Mouse (Mus musculus): ENCODE measurements around the gene Enpp7. TPM values are rescaled to one million over a fixed set of nuclear protein-coding genes. Genes with fewer than 3 reads are reported as not detected.
A peak's percentile ranks its signal among the peaks of the same experiment; 100 is the strongest.

Enpp7 gene
- polyA plus RNA-seq, 2 experiments: not detected

GRCm38 (mm10) chr11:119033874-119034558 lies 46.0 kb downstream of the Enpp7 start:
- no peak overlapping the region for H3K27ac ChIP-seq
- WGBS (ENCODE audit: insufficient replicate concordance): 2% methylated on average over 26 of the region's 26 CpGs
- no peak overlapping the region for H3K9ac ChIP-seq (replicated peaks)
- no peak for TF ChIP-seq EP300 (IDR thresholded peaks at IDR 0.05; ENCODE audit: low read depth)
- TF ChIP-seq CTCF (IDR thresholded peaks at IDR 0.05; ENCODE audit: low read depth): peak; percentile 87
- peak; percentile 31; the same call in 1 of the 2 replicates for ATAC-seq (ENCODE audit: insufficient read depth)
- 0 out of 4 replicates have a peak, but pooled peaks cover 0 to 2% of the 10 kb centered on the region in 2 experiments for H3K4me1 ChIP-seq (replicated peaks; ENCODE audit: control insufficient read depth in 2 of 2, insufficient read depth in 2 of 2, low read length in 1 of 2)
- no peak for DNase-seq (ENCODE audit: low read depth in 3 of 3, low spot score in 3 of 3)
- H3K9me3 ChIP-seq (ENCODE audit: control insufficient read depth, low read length): no peaks in the 10 kb centered on the region
- H3K4me2 ChIP-seq (ENCODE audit: low read depth): no peak overlapping the region
- H3K4me3 ChIP-seq (ENCODE audit: insufficient read depth in 1 of 2, low read depth in 2 of 2, low read length in 2 of 2): no peak overlapping the region
- peaks cover 3% of the 10 kb centered on the region; the same call in 1 of the 2 replicates for H3K36me3 ChIP-seq (replicated peaks; ENCODE audit: control insufficient read depth, insufficient read depth, low read depth)
- H3K27me3 ChIP-seq (ENCODE audit: control insufficient read depth, insufficient read depth, low read length): peaks cover 56% of the 10 kb centered on the region

DNA sequence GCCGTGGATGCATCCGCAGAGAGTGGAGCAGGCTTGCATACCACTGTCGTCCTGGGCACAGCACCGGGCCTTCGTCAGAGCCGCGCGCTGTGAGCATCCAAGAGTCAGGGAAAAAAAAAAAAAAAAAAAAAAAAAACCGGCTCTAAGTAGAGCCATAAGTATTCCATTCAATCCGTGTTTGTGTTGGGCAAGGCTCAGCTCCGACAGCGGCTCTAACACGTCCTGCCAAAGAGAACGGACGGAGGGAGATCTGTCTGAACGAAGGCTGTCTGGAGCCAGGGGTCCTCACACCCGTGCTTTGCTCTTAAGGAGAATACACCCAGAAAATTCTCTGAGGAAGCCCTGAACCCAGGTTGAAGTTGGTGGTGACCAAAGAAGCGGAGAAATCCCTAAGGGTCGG lies 46.6 kb downstream of the Enpp7 start:
- Histone ChIP-seq H3K4me3 (ENCODE audit: insufficient read depth in 1 of 2, low read depth in 2 of 2, low read length in 2 of 2) (no peak overlapping the region), H3K9ac (replicated peaks) (no peak overlapping the region), H3K4me2 (ENCODE audit: low read depth) (no peak overlapping the region), H3K36me3 (replicated peaks; ENCODE audit: control insufficient read depth, insufficient read depth, low read depth) (peaks cover 3% of the 10 kb centered on the region; the same call in 1 of the 2 replicates), H3K27me3 (ENCODE audit: control insufficient read depth, insufficient read depth, low read length) (peaks cover 61% of the 10 kb centered on the region), H3K9me3 (ENCODE audit: control insufficient read depth, low read length) (no peaks in the 10 kb centered on the region), H3K27ac (no peak overlapping the region), H3K4me1 (replicated peaks; ENCODE audit: control insufficient read depth in 2 of 2, insufficient read depth in 2 of 2, low read length in 1 of 2) (peaks cover 0 to 2% of the 10 kb centered on the region in 2 experiments; a peak in 2 of 4 replicates)
- TF ChIP-seq CTCF (IDR thresholded peaks at IDR 0.05; ENCODE audit: low read depth) (no peak), EP300 (IDR thresholded peaks at IDR 0.05; ENCODE audit: low read depth) (no peak)
- 6% methylated on average over 19 of the region's 19 CpGs for WGBS (ENCODE audit: insufficient replicate concordance)
- DNase-seq (ENCODE audit: low read depth in 3 of 3, low spot score in 3 of 3) (no peak), ATAC-seq (ENCODE audit: insufficient read depth) (no peak)

GRCm38 (mm10) chr11:119035094-119035685 lies 47.2 kb downstream of the Enpp7 start:
- no peaks in the 10 kb centered on the region for H3K9me3 ChIP-seq (ENCODE audit: control insufficient read depth, low read length)
- H3K4me1 ChIP-seq (replicated peaks; ENCODE audit: control insufficient read depth in 2 of 2, insufficient read depth in 2 of 2, low read length in 1 of 2): peaks cover 0 to 8% of the 10 kb centered on the region in 2 experiments; a peak in 2 of 4 replicates
- H3K4me2 ChIP-seq (ENCODE audit: low read depth): no peak overlapping the region
- 2% methylated on average over 21 of the region's 21 CpGs for WGBS (ENCODE audit: insufficient replicate concordance)
- peaks cover 3% of the 10 kb centered on the region; the same call in 1 of the 2 replicates for H3K36me3 ChIP-seq (replicated peaks; ENCODE audit: control insufficient read depth, insufficient read depth, low read depth)
- no peak overlapping the region for H3K9ac ChIP-seq (replicated peaks)
- no peak overlapping the region for H3K4me3 ChIP-seq (ENCODE audit: insufficient read depth in 1 of 2, low read depth in 2 of 2, low read length in 2 of 2)
- no peak overlapping the region for H3K27ac ChIP-seq
- ATAC-seq (ENCODE audit: insufficient read depth) (no peak), DNase-seq (ENCODE audit: low read depth in 3 of 3, low spot score in 3 of 3) (no peak)
- peaks cover 64% of the 10 kb centered on the region for H3K27me3 ChIP-seq (ENCODE audit: control insufficient read depth, insufficient read depth, low read length)
- TF ChIP-seq EP300 (IDR thresholded peaks at IDR 0.05; ENCODE audit: low read depth): no peak
- no peak for TF ChIP-seq CTCF (IDR thresholded peaks at IDR 0.05; ENCODE audit: low read depth)

DNA sequence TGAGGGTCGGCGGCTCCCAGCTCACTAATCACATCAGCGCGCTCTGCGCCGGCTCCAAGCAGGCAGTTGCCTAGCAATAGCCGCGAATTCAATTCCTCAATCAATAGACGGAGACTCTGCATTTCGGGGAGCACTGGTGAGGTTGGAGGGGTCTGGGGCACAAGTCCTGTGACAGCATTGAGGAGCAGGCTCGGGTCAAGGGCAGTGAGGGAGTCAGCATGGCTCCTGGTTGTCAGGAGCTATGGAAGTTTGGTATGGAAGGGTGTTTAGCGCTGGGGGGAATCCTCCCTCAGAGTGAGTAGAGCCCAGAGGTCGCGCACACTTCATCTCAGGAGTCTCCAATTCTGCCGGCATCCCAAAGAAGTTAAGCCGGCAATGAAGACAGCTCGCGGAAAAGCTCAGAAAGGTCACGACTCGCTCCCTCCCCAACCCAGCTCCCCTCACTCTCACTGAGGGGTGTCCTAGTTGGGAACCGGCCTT lies 47.7 kb downstream of the Enpp7 start:
- no peaks in the 10 kb centered on the region for H3K9me3 ChIP-seq (ENCODE audit: control insufficient read depth, low read length)
- peaks cover 69% of the 10 kb centered on the region for H3K27me3 ChIP-seq (ENCODE audit: control insufficient read depth, insufficient read depth, low read length)
- 2% methylated on average over 21 of the region's 21 CpGs for WGBS (ENCODE audit: insufficient replicate concordance)

GRCm38 (mm10) chr11:119036447-119036846 lies 48.5 kb downstream of the Enpp7 start:
- 2% methylated on average over 15 of the region's 15 CpGs for WGBS (ENCODE audit: insufficient replicate concordance)
- DNase-seq (ENCODE audit: low read depth in 3 of 3, low spot score in 3 of 3): no peak
- no peak overlapping the region for H3K4me3 ChIP-seq (ENCODE audit: insufficient read depth in 1 of 2, low read depth in 2 of 2, low read length in 2 of 2)

More for the DNA sequence above, 47.7 kb downstream of the Enpp7 start:
- Histone ChIP-seq H3K36me3 (replicated peaks; ENCODE audit: control insufficient read depth, insufficient read depth, low read depth) (peaks cover 3% of the 10 kb centered on the region; the same call in 1 of the 2 replicates), H3K27ac (no peak overlapping the region), H3K4me1 (replicated peaks; ENCODE audit: control insufficient read depth in 2 of 2, insufficient read depth in 2 of 2, low read length in 1 of 2) (peaks cover 0 to 8% of the 10 kb centered on the region in 2 experiments; a peak in 2 of 4 replicates), H3K4me2 (ENCODE audit: low read depth) (no peak overlapping the region), H3K4me3 (ENCODE audit: insufficient read depth in 1 of 2, low read depth in 2 of 2, low read length in 2 of 2) (no peak overlapping the region), H3K9ac (replicated peaks) (no peak overlapping the region)
- ATAC-seq (ENCODE audit: insufficient read depth): no peak
- DNase-seq (ENCODE audit: low read depth in 3 of 3, low spot score in 3 of 3): no peak
- no peak for TF ChIP-seq CTCF (IDR thresholded peaks at IDR 0.05; ENCODE audit: low read depth)
- TF ChIP-seq EP300 (IDR thresholded peaks at IDR 0.05; ENCODE audit: low read depth): no peak

More at GRCm38 (mm10) chr11:119036447-119036846, 48.5 kb downstream of the Enpp7 start:
- H3K27ac ChIP-seq: no peak overlapping the region
- H3K4me1 ChIP-seq (replicated peaks; ENCODE audit: control insufficient read depth in 2 of 2, insufficient read depth in 2 of 2, low read length in 1 of 2): peaks cover 0 to 8% of the 10 kb centered on the region in 2 experiments; a peak in 2 of 4 replicates
- peaks cover 74% of the 10 kb centered on the region for H3K27me3 ChIP-seq (ENCODE audit: control insufficient read depth, insufficient read depth, low read length)
- ATAC-seq (ENCODE audit: insufficient read depth): no peak
- H3K9ac ChIP-seq (replicated peaks): no peak overlapping the region
- H3K36me3 ChIP-seq (replicated peaks; ENCODE audit: control insufficient read depth, insufficient read depth, low read depth): peaks cover 3% of the 10 kb centered on the region; the same call in 1 of the 2 replicates
- H3K9me3 ChIP-seq (ENCODE audit: control insufficient read depth, low read length): no peaks in the 10 kb centered on the region
- no peak overlapping the region for H3K4me2 ChIP-seq (ENCODE audit: low read depth)
- TF ChIP-seq EP300 (IDR thresholded peaks at IDR 0.05; ENCODE audit: low read depth) (no peak), CTCF (IDR thresholded peaks at IDR 0.05; ENCODE audit: low read depth) (no peak)
